Comparison of ENCODE assay signal across 9 mouse cellular contexts in genomic region chr9:117872387-117873081, GRCm38 (mm10).
A peak's percentile ranks its signal among the peaks of the same experiment; 100 is the strongest.
DNase-seq lines count a peak whose midpoint lies in the region; ATAC-seq lines count a peak whose summit lies in the region.
"Had no signal": no experiment of that assay in that cellular context is flagged by ENCODE, and none has a peak within 500 bp of the region (broad histone marks: within the 10 kb centered on the region; RNA-seq: fewer than 3 reads in every experiment).

No protein-coding gene starts in this region.

- peak overlapping the region; percentile 93 for H3K4me2 ChIP-seq in intestine, embryonic 16.5 days (ENCODE audit: low read depth, low read length)
- peak overlapping the region; percentile 96 for H3K4me2 ChIP-seq in lung, embryonic 15.5 days

- WGBS in intestine, embryonic 16.5 days, result under 1% methylated on average over 68 of the region's 70 CpGs
- WGBS in lung, embryonic 15.5 days, result under 1% methylated on average over 64 of the region's 70 CpGs

- DNase-seq in layer of hippocampus, adult 11-12 months (ENCODE audit: low spot score), result peak; percentile 12
- no peak for DNase-seq in layer of hippocampus, adult 9-11 months
- DNase-seq in cerebellum, adult 9-11 months, result peak; percentile 30
- peak; percentile 64 for DNase-seq in retina, postnatal 1 day

- H3K36me3 ChIP-seq in intestine, embryonic 16.5 days (ENCODE audit: control insufficient read depth, insufficient read depth, low read length), result no peaks in the 10 kb centered on the region
- no peaks in the 10 kb centered on the region for H3K36me3 ChIP-seq in lung, embryonic 15.5 days

- H3K27me3 ChIP-seq in intestine, embryonic 16.5 days (replicated peaks; ENCODE audit: control insufficient read depth, insufficient read depth, low read length), result peaks cover 29% of the 10 kb centered on the region
- H3K27me3 ChIP-seq in lung, embryonic 15.5 days, result peaks cover 36% of the 10 kb centered on the region

- H3K27ac ChIP-seq in intestine, embryonic 16.5 days (ENCODE audit: low read length), result no peak overlapping the region
- no peak overlapping the region for H3K27ac ChIP-seq in lung, embryonic 15.5 days
- H3K27ac ChIP-seq: macrophage had no signal

- peak; percentile 50 for ATAC-seq in frontal cortex, adult (ENCODE audit: low TSS enrichment)
- peak; percentile 67 for ATAC-seq in intestine, embryonic 16.5 days
- peak; percentile 66 for ATAC-seq in lung, embryonic 15.5 days (ENCODE audit: borderline replicate concordance, extremely low read depth, low FRiP score, low TSS enrichment)
- ATAC-seq in activated CD4-positive, CD25-positive, alpha-beta regulatory T cell, adult 4 months, result no peak

- no peaks in the 10 kb centered on the region for H3K9me3 ChIP-seq in intestine, embryonic 16.5 days (ENCODE audit: control insufficient read depth, low read length)
- no peaks in the 10 kb centered on the region for H3K9me3 ChIP-seq in lung, embryonic 15.5 days

- H3K4me1 ChIP-seq in intestine, embryonic 16.5 days (ENCODE audit: control insufficient read depth, insufficient read depth, low read length), result peaks cover 13% of the 10 kb centered on the region
- H3K4me1 ChIP-seq in lung, embryonic 15.5 days, result peaks cover 22% of the 10 kb centered on the region

- peak overlapping the region; percentile 56 for H3K9ac ChIP-seq in intestine, embryonic 16.5 days (ENCODE audit: low read depth, low read length)
- peak overlapping the region; percentile 41 for H3K9ac ChIP-seq in lung, embryonic 15.5 days

- peak overlapping the region; percentile 59 for H3K4me3 ChIP-seq in intestine, embryonic 16.5 days (ENCODE audit: low read length)
- peak overlapping the region; percentile 59 for H3K4me3 ChIP-seq in lung, embryonic 15.5 days
